Comparison of ENCODE assay signal across 8 mouse cellular contexts in the genomic region with DNA sequence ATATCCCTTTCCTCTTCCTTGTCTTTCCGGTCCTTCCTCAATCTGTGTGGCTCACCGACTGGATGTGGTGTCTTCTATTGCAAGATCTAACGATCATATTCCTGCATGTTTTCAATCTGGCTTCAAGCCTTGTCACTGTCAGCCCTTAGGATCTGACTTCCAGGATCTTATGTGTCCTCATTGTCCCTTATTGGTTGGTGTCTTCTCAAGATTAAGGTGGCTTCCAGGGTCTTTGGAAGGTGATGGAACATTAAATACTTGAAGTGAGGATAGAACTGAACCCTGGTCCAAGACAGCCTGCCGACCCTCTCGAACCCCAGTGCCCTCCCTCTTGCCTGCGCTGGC. TPM values are rescaled to one million over a fixed set of nuclear protein-coding genes. Genes with fewer than 3 reads are reported as not detected.
DNase-seq lines count a peak whose midpoint lies in the region; ATAC-seq and TF ChIP-seq lines count a peak whose summit lies in the region.

No protein-coding gene starts in this region.

- no peak for ATAC-seq in kidney, postnatal 0 days (replicated peaks; ENCODE audit: low FRiP score, low read depth)
- ATAC-seq in embryonic facial prominence, embryonic 13.5 days (ENCODE audit: insufficient number of reproducible peaks, insufficient read depth, low FRiP score, low TSS enrichment, low read depth) = no peak
- ATAC-seq in intestine, postnatal 0 days = no peak; the same call in 1 of the 2 replicates
- ATAC-seq in neural tube, embryonic 14.5 days (ENCODE audit: low read depth) = peak; percentile 39; the same call in 1 of the 2 replicates

- H3K4me2 ChIP-seq in kidney, postnatal 0 days (ENCODE audit: low read length) = peak overlapping the region; percentile 66
- H3K4me2 ChIP-seq in embryonic facial prominence, embryonic 13.5 days = peak overlapping the region; percentile 50
- peak overlapping the region; percentile 85 for H3K4me2 ChIP-seq in intestine, postnatal 0 days (replicated peaks; ENCODE audit: low read depth)
- peak overlapping the region; percentile 86 for H3K4me2 ChIP-seq in neural tube, embryonic 14.5 days (ENCODE audit: low read depth, low read length)

- 49% methylated on average over 6 of the region's 6 CpGs for WGBS in kidney, postnatal 0 days
- WGBS in embryonic facial prominence, embryonic 13.5 days = 50% methylated on average over 6 of the region's 6 CpGs
- 49% methylated on average over 6 of the region's 6 CpGs for WGBS in intestine, postnatal 0 days
- WGBS in neural tube, embryonic 14.5 days = 60% methylated on average over 6 of the region's 6 CpGs

- intact Hi-C loops in gastrocnemius, postnatal 14 days (cut with DNase I; ENCODE audit: low total_unique reads) = loop anchor here (10.0 kb wide), 1 partner anchor 106 kb away; no protein-coding TSS in a partner anchor

- H3K27ac ChIP-seq in kidney, postnatal 0 days = no peak overlapping the region
- no peak overlapping the region for H3K27ac ChIP-seq in embryonic facial prominence, embryonic 13.5 days
- H3K27ac ChIP-seq in intestine, postnatal 0 days (ENCODE audit: low read depth, low read length) = no peak overlapping the region
- peak overlapping the region; percentile 66 for H3K27ac ChIP-seq in neural tube, embryonic 14.5 days (ENCODE audit: low read depth, low read length)

- H3K9ac ChIP-seq in kidney, postnatal 0 days (ENCODE audit: low read depth, low read length) = no peak overlapping the region
- H3K9ac ChIP-seq in embryonic facial prominence, embryonic 13.5 days = peak overlapping the region; percentile 49; the same call in 1 of the 2 replicates
- H3K9ac ChIP-seq in intestine, postnatal 0 days (ENCODE audit: low read depth, low read length) = no peak overlapping the region; the same call in 1 of the 2 replicates
- peak overlapping the region; percentile 35 for H3K9ac ChIP-seq in neural tube, embryonic 14.5 days (replicated peaks; ENCODE audit: low read depth, low read length)

- no peaks in the 10 kb centered on the region for H3K36me3 ChIP-seq in kidney, postnatal 0 days (ENCODE audit: insufficient read depth, low read length)
- no peaks in the 10 kb centered on the region for H3K36me3 ChIP-seq in embryonic facial prominence, embryonic 13.5 days
- no peaks in the 10 kb centered on the region for H3K36me3 ChIP-seq in intestine, postnatal 0 days (ENCODE audit: control insufficient read depth, insufficient read depth)
- no peaks in the 10 kb centered on the region for H3K36me3 ChIP-seq in neural tube, embryonic 14.5 days (ENCODE audit: control insufficient read depth, insufficient read depth, low read length)

- no peak overlapping the region; the same call in 1 of the 2 replicates for H3K4me3 ChIP-seq in kidney, postnatal 0 days (replicated peaks; ENCODE audit: low read depth, low read length)
- peak overlapping the region; percentile 72 for H3K4me3 ChIP-seq in embryonic facial prominence, embryonic 13.5 days
- peak overlapping the region; percentile 80 for H3K4me3 ChIP-seq in intestine, postnatal 0 days (ENCODE audit: low read depth, low read length)
- H3K4me3 ChIP-seq in neural tube, embryonic 14.5 days (ENCODE audit: low read depth, low read length) = peak overlapping the region; percentile 64

- TF ChIP-seq CTCF in kidney, postnatal 0 days (IDR thresholded peaks at IDR 0.05; ENCODE audit: low read depth) = no peak
- TF ChIP-seq CTCF in intestine, postnatal 0 days (IDR thresholded peaks at IDR 0.05; ENCODE audit: low read depth) = no peak

- H3K4me1 ChIP-seq in kidney, postnatal 0 days (replicated peaks; ENCODE audit: insufficient read depth, low read length) = peaks cover 7% of the 10 kb centered on the region; the same call in 1 of the 2 replicates
- peaks cover 21% of the 10 kb centered on the region for H3K4me1 ChIP-seq in embryonic facial prominence, embryonic 13.5 days
- H3K4me1 ChIP-seq in intestine, postnatal 0 days (replicated peaks; ENCODE audit: control insufficient read depth, insufficient read depth, low read length) = 0 out of 2 replicates have a peak, but pooled peaks cover 12% of the 10 kb centered on the region
- peaks cover 9% of the 10 kb centered on the region for H3K4me1 ChIP-seq in neural tube, embryonic 14.5 days (ENCODE audit: control insufficient read depth, insufficient read depth, low read length)

- H3K9me3 ChIP-seq in kidney, postnatal 0 days (replicated peaks; ENCODE audit: low read length) = no peaks in the 10 kb centered on the region
- H3K9me3 ChIP-seq in embryonic facial prominence, embryonic 13.5 days = no peaks in the 10 kb centered on the region
- H3K9me3 ChIP-seq in intestine, postnatal 0 days (ENCODE audit: control insufficient read depth) = no peaks in the 10 kb centered on the region
- H3K9me3 ChIP-seq in neural tube, embryonic 14.5 days (ENCODE audit: control insufficient read depth, low read length) = no peaks in the 10 kb centered on the region

- DNase-seq in kidney, postnatal 0 days (ENCODE audit: low spot score) = no peak
- no peak for DNase-seq in kidney, adult 11 months
- no peak for DNase-seq in adipocyte (ENCODE audit: low spot score)
- no peak for DNase-seq in kidney, postnatal 10 days
- DNase-seq in gastrocnemius, postnatal 14 days = no peak

- H3K27me3 ChIP-seq in kidney, postnatal 0 days (ENCODE audit: insufficient read depth, low read length) = no peaks in the 10 kb centered on the region
- no peaks in the 10 kb centered on the region for H3K27me3 ChIP-seq in embryonic facial prominence, embryonic 13.5 days
- no peaks in the 10 kb centered on the region for H3K27me3 ChIP-seq in intestine, postnatal 0 days (replicated peaks; ENCODE audit: control insufficient read depth, insufficient read depth, low read length)
- H3K27me3 ChIP-seq in neural tube, embryonic 14.5 days (ENCODE audit: control insufficient read depth, insufficient read depth, low read length) = no peaks in the 10 kb centered on the region

RNA-seq across cellular contexts. Expression of a gene that starts 0.4 kb away (rescaled TPM):
- polyA plus RNA-seq in kidney, postnatal 0 days (2015; fragmentation: Nextera tagmentation; extraction: Ambion mirVana) = 167 and 173 TPM in 2 replicates
- polyA plus RNA-seq in embryonic facial prominence, embryonic 13.5 days (2015; fragmentation: Nextera tagmentation; extraction: Ambion mirVana) = 177 and 188 TPM in 2 replicates
- polyA plus RNA-seq in intestine, postnatal 0 days (2015; fragmentation: Nextera tagmentation; extraction: Ambion mirVana) = 78.8 and 80.0 TPM in 2 replicates
- 346 and 359 TPM in 2 replicates for polyA plus RNA-seq in neural tube, embryonic 14.5 days (2014; fragmentation: Nextera tagmentation; extraction: Ambion mirVana)
- total RNA-seq in gastrocnemius, postnatal 14 days (2021) = 10 to 100 TPM; 68.7 to 79.0 TPM

RNA-seq across cellular contexts. Expression of a gene that starts 2.0 kb away (rescaled TPM):
- 12.0 and 14.0 TPM in 2 replicates for polyA plus RNA-seq in kidney, postnatal 0 days (2015; fragmentation: Nextera tagmentation; extraction: Ambion mirVana)
- 3.3 and 4.3 TPM in 2 replicates for polyA plus RNA-seq in embryonic facial prominence, embryonic 13.5 days (2015; fragmentation: Nextera tagmentation; extraction: Ambion mirVana)
- 11.8 and 12.7 TPM in 2 replicates for polyA plus RNA-seq in intestine, postnatal 0 days (2015; fragmentation: Nextera tagmentation; extraction: Ambion mirVana)
- polyA plus RNA-seq in neural tube, embryonic 14.5 days (2014; fragmentation: Nextera tagmentation; extraction: Ambion mirVana) = 10.7 and 12.7 TPM in 2 replicates
- 1 to 10 TPM; 1.1 TPM for total RNA-seq in gastrocnemius, postnatal 14 days (2021)

RNA-seq across cellular contexts. Expression of a gene that starts 10.9 kb away (rescaled TPM):
- 29.9 and 33.8 TPM in 2 replicates for polyA plus RNA-seq in kidney, postnatal 0 days (2015; fragmentation: Nextera tagmentation; extraction: Ambion mirVana)
- 15.1 and 16.5 TPM in 2 replicates for polyA plus RNA-seq in embryonic facial prominence, embryonic 13.5 days (2015; fragmentation: Nextera tagmentation; extraction: Ambion mirVana)
- 22.0 and 25.3 TPM in 2 replicates for polyA plus RNA-seq in intestine, postnatal 0 days (2015; fragmentation: Nextera tagmentation; extraction: Ambion mirVana)
- polyA plus RNA-seq in neural tube, embryonic 14.5 days (2014; fragmentation: Nextera tagmentation; extraction: Ambion mirVana) = 42.5 and 53.1 TPM in 2 replicates
- total RNA-seq in gastrocnemius, postnatal 14 days (2021) = 1 to 10 TPM; 2.4 to 2.8 TPM

RNA-seq across cellular contexts. Expression of a gene that starts 11.2 kb away (rescaled TPM):
- polyA plus RNA-seq in kidney, postnatal 0 days (2015; fragmentation: Nextera tagmentation; extraction: Ambion mirVana) = 3.5 and 4.0 TPM in 2 replicates
- polyA plus RNA-seq in embryonic facial prominence, embryonic 13.5 days (2015; fragmentation: Nextera tagmentation; extraction: Ambion mirVana) = 1.5 and 2.3 TPM in 2 replicates
- polyA plus RNA-seq in intestine, postnatal 0 days (2015; fragmentation: Nextera tagmentation; extraction: Ambion mirVana) = 1.1 and 1.3 TPM in 2 replicates
- polyA plus RNA-seq in neural tube, embryonic 14.5 days (2014; fragmentation: Nextera tagmentation; extraction: Ambion mirVana) = 2.0 and 3.9 TPM in 2 replicates
- total RNA-seq in gastrocnemius, postnatal 14 days (2021) = under 1 TPM; 0.16 to 0.39 TPM

RNA-seq across cellular contexts. Expression of a gene that starts 12.0 kb away (rescaled TPM):
- 2.7 and 2.9 TPM in 2 replicates for polyA plus RNA-seq in kidney, postnatal 0 days (2015; fragmentation: Nextera tagmentation; extraction: Ambion mirVana)
- polyA plus RNA-seq in embryonic facial prominence, embryonic 13.5 days (2015; fragmentation: Nextera tagmentation; extraction: Ambion mirVana) = 5.0 and 6.0 TPM in 2 replicates
- 27.1 and 30.1 TPM in 2 replicates for polyA plus RNA-seq in intestine, postnatal 0 days (2015; fragmentation: Nextera tagmentation; extraction: Ambion mirVana)
- polyA plus RNA-seq in neural tube, embryonic 14.5 days (2014; fragmentation: Nextera tagmentation; extraction: Ambion mirVana) = 85.8 and 127 TPM in 2 replicates
- 1 to 10 TPM; 1.4 to 1.9 TPM for total RNA-seq in gastrocnemius, postnatal 14 days (2021)

Comparison
In these comparisons a context has a peak if more than half of its experiments do, and no peak if none do; other contexts are left out.
1. H3K9ac ChIP-seq: peak in embryonic facial prominence, embryonic 13.5 days (single experiment) and neural tube, embryonic 14.5 days (single experiment); none in kidney, postnatal 0 days (single experiment) and intestine, postnatal 0 days (single experiment).
2. Peak in every context shown above with its lines, with median percentiles within 50 percentile points of each other: H3K4me2 ChIP-seq.